Mouse (Mus musculus): ENCODE measurements around the gene Npas1.

DNA sequence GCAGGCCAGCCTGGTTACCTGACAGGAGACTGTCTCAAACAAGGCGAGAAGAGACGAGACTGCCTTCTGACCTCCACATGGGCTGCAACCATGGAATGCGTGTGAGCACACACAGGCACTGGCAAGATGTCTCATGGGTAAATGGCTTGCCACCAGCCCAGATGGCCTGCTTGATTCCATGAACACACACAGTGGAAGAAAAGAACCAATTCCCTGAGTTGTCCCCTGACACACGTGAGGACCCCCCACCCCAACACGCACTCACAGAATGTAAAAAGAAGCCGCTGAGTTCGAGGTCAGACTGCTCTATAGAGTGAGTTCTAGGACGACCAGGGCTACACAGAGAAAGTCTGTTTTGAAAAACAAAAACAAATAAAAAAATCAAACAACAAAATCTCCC lies at the start of gene Npas1:
- no peak for TF ChIP-seq CTCF (IDR thresholded peaks at IDR 0.05 in 2 of 3, conservative IDR thresholded peaks at IDR 0.05 in 1 of 3; ENCODE audit: control insufficient read depth in 1 of 3, insufficient read depth in 1 of 3, low read depth in 2 of 3, low read length in 3 of 3, poor library complexity in 1 of 3, severe bottlenecking in 1 of 3)
- no peak for TF ChIP-seq CHD1 (IDR thresholded peaks at IDR 0.05; ENCODE audit: low read depth, low read length)
- TF ChIP-seq UBTF (IDR thresholded peaks at IDR 0.05; ENCODE audit: borderline replicate concordance, insufficient read depth, low read depth, low read length) = no peak
- no peak for TF ChIP-seq MYC (IDR thresholded peaks at IDR 0.05; ENCODE audit: low read depth, low read length)
- TF ChIP-seq NELFE (IDR thresholded peaks at IDR 0.05; ENCODE audit: low read depth, low read length) = no peak
- TF ChIP-seq USF1 (IDR thresholded peaks at IDR 0.05; ENCODE audit: low read depth, low read length) = no peak
- no peak for TF ChIP-seq ZC3H11A (IDR thresholded peaks at IDR 0.05; ENCODE audit: low read depth, low read length)
- no peak for TF ChIP-seq POLR2A (IDR thresholded peaks at IDR 0.05; ENCODE audit: control insufficient read depth in 1 of 2, insufficient read depth in 1 of 2, low read depth in 1 of 2, low read length in 2 of 2, poor library complexity in 1 of 2)
- TF ChIP-seq E2F4 (IDR thresholded peaks at IDR 0.05; ENCODE audit: borderline replicate concordance, low read depth, low read length) = no peak
- TF ChIP-seq EP300 (IDR thresholded peaks at IDR 0.05; ENCODE audit: low read depth in 1 of 2, low read length in 2 of 2) = no peak
- TF ChIP-seq CHD2 (IDR thresholded peaks at IDR 0.05; ENCODE audit: low read length) = no peak
- no peak for TF ChIP-seq TBP (IDR thresholded peaks at IDR 0.05; ENCODE audit: low read depth, low read length)
